Mouse (Mus musculus) limb, embryonic 12.5 days (tissue): ENCODE results near the gene Hspa8. TPM values are rescaled to one million over a fixed set of nuclear protein-coding genes. Genes with fewer than 3 reads are reported as not detected.

ENCODE experiments used
- ATAC-seq: fragments of 200-750 bp; cut with Nextera tagmentation; 2 replicates; pipeline ENCODE4 v1.8.0; 2017; ENCODE audit warnings: low read depth, moderate TSS enrichment; ENCODE audit not compliant: insufficient number of reproducible peaks, insufficient read depth, low FRiP score, low TSS enrichment
- H3K27ac ChIP-seq: fragments of 300-500 bp; sonication (generic); 2 replicates; pipeline ENCODE4 v1.5.1; 2016; ENCODE audit warnings: mild to moderate bottlenecking, moderate library complexity
- H3K27me3 ChIP-seq: fragments of 300-500 bp; sonication (generic); 2 replicates; pipeline ENCODE4 v1.6.1; 2016; ENCODE audit warnings: mild to moderate bottlenecking, moderate library complexity
- H3K36me3 ChIP-seq: fragments of 300-500 bp; sonication (generic); 2 replicates; pipeline ENCODE4 v1.6.1; 2016; ENCODE audit warnings: mild to moderate bottlenecking, moderate library complexity
- H3K4me1 ChIP-seq: fragments of 300-500 bp; sonication (generic); replicated peaks from 2 replicates; pipeline ENCODE4 v1.6.1; 2016
- H3K4me2 ChIP-seq: fragments of 300-500 bp; sonication (generic); 2 replicates; pipeline ENCODE4 v1.6.1; 2016; ENCODE audit warnings: mild to moderate bottlenecking, moderate library complexity
- H3K4me3 ChIP-seq: fragments of 300-500 bp; sonication (generic); replicated peaks from 2 replicates; pipeline ENCODE4 v1.5.1; 2016; ENCODE audit warnings: mild to moderate bottlenecking
- H3K9ac ChIP-seq: fragments of 300-500 bp; sonication (generic); replicated peaks from 2 replicates; pipeline ENCODE4 v1.6.1; 2016; ENCODE audit warnings: mild to moderate bottlenecking, moderate library complexity
- H3K9me3 ChIP-seq: fragments of 300-500 bp; sonication (generic); 2 replicates; pipeline ENCODE4 v1.6.1; 2016; ENCODE audit warnings: mild to moderate bottlenecking, moderate library complexity
- WGBS: fragments of 180-500 bp; shearing (Covaris S2); methylation state at CpG from one replicate; pipeline ENCODE4 v1.1.7; 2016; 5-methylcytosine and 5-hydroxymethylcytosine counted together
- polyA plus RNA-seq: library from polyadenylated mRNA; unstranded; fragments of >200 nt; fragmentation: Nextera tagmentation; extraction: Ambion mirVana; gene quantifications from 2 replicates; pipeline ENCODE4 v1.2.1, GENCODE M21; 2016

The Hspa8 gene
- polyA plus RNA-seq, 1 experiment from 2014 or later = 2,429 TPM

- H3K9me3 ChIP-seq = no peaks in the 10 kb centered on the region
- no peak overlapping the region for H3K9ac ChIP-seq
- 0 out of 2 replicates have a peak, but pooled peaks cover 3% of the 10 kb centered on the region for H3K4me1 ChIP-seq
- no peaks in the 10 kb centered on the region for H3K27me3 ChIP-seq
- no peak overlapping the region for H3K4me3 ChIP-seq
- 0 out of 2 replicates have a peak, but pooled peaks cover 3% of the 10 kb centered on the region for H3K36me3 ChIP-seq
- H3K27ac ChIP-seq = no peak overlapping the region
- ATAC-seq = no peak
- H3K4me2 ChIP-seq = no peak overlapping the region
- 89% methylated on average over 5 of the region's 5 CpGs for WGBS
Measured at GRCm38 (mm10) chr9:40817325-40818028, 16.7 kb downstream of the Hspa8 start.

- ATAC-seq = no peak
- H3K4me3 ChIP-seq = no peak overlapping the region
- H3K4me2 ChIP-seq = no peak overlapping the region
- H3K36me3 ChIP-seq = no peaks in the 10 kb centered on the region
- no peak overlapping the region for H3K9ac ChIP-seq
- H3K9me3 ChIP-seq = no peaks in the 10 kb centered on the region
- no peaks in the 10 kb centered on the region for H3K27me3 ChIP-seq
- peaks cover 12% of the 10 kb centered on the region for H3K4me1 ChIP-seq
- WGBS = 41% methylated on average over 6 of the region's 6 CpGs
- H3K27ac ChIP-seq = no peak overlapping the region
Measured at GRCm38 (mm10) chr9:40825601-40826000, 24.8 kb downstream of the Hspa8 start.

- 54% methylated on average over 4 of the region's 4 CpGs for WGBS
- no peaks in the 10 kb centered on the region for H3K9me3 ChIP-seq
- no peaks in the 10 kb centered on the region for H3K36me3 ChIP-seq
- no peaks in the 10 kb centered on the region for H3K27me3 ChIP-seq
- no peak overlapping the region for H3K27ac ChIP-seq
- H3K4me1 ChIP-seq = peaks cover 9% of the 10 kb centered on the region
- no peak overlapping the region for H3K9ac ChIP-seq
- no peak overlapping the region for H3K4me3 ChIP-seq
- ATAC-seq = no peak
- no peak overlapping the region for H3K4me2 ChIP-seq
Measured at GRCm38 (mm10) chr9:40827366-40827765, 26.6 kb downstream of the Hspa8 start.

GRCm38 (mm10) chr9:40834569-40834968 lies 33.8 kb downstream of the Hspa8 start:
- H3K27me3 ChIP-seq = no peaks in the 10 kb centered on the region
- no peak for ATAC-seq
- no peaks in the 10 kb centered on the region for H3K4me1 ChIP-seq
- no peak overlapping the region for H3K4me3 ChIP-seq
- H3K4me2 ChIP-seq = peak overlapping the region; percentile 27; the same call in 1 of the 2 replicates
- no peak overlapping the region for H3K9ac ChIP-seq
- H3K36me3 ChIP-seq = no peaks in the 10 kb centered on the region
- no peaks in the 10 kb centered on the region for H3K9me3 ChIP-seq
- 5% methylated on average over 12 of the region's 12 CpGs for WGBS
- no peak overlapping the region for H3K27ac ChIP-seq

- Histone ChIP-seq H3K9ac (no peak overlapping the region), H3K4me1 (no peaks in the 10 kb centered on the region), H3K36me3 (no peaks in the 10 kb centered on the region), H3K9me3 (no peaks in the 10 kb centered on the region), H3K27ac (no peak overlapping the region), H3K4me3 (no peak overlapping the region), H3K4me2 (no peak overlapping the region), H3K27me3 (no peaks in the 10 kb centered on the region)
- 83% methylated on average over 3 of the region's 3 CpGs for WGBS
- ATAC-seq = no peak
Measured at GRCm38 (mm10) chr9:40836681-40837080, 35.9 kb downstream of the Hspa8 start.

- Histone ChIP-seq H3K27ac (no peak overlapping the region), H3K4me3 (no peak overlapping the region), H3K9me3 (no peaks in the 10 kb centered on the region), H3K27me3 (no peaks in the 10 kb centered on the region), H3K4me2 (no peak overlapping the region), H3K9ac (no peak overlapping the region), H3K4me1 (no peaks in the 10 kb centered on the region), H3K36me3 (no peaks in the 10 kb centered on the region)
- WGBS = 78% methylated on average over 3 of the region's 3 CpGs
- no peak for ATAC-seq
Measured at GRCm38 (mm10) chr9:40839662-40840061, 38.9 kb downstream of the Hspa8 start.

- Histone ChIP-seq H3K9ac (no peak overlapping the region), H3K36me3 (no peaks in the 10 kb centered on the region), H3K9me3 (no peaks in the 10 kb centered on the region), H3K27me3 (0 out of 2 replicates have a peak, but pooled peaks cover 8% of the 10 kb centered on the region), H3K27ac (no peak overlapping the region), H3K4me3 (no peak overlapping the region), H3K4me2 (no peak overlapping the region), H3K4me1 (no peaks in the 10 kb centered on the region)
- 36% methylated on average over 2 of the region's 2 CpGs for WGBS
- no peak for ATAC-seq
Measured at GRCm38 (mm10) chr9:40851515-40851914, 50.7 kb downstream of the Hspa8 start.

- no peaks in the 10 kb centered on the region for H3K36me3 ChIP-seq
- H3K4me3 ChIP-seq = peak overlapping the region; percentile 34
- ATAC-seq = no peak
- H3K9me3 ChIP-seq = no peaks in the 10 kb centered on the region
- no peaks in the 10 kb centered on the region; the same call in 1 of the 2 replicates for H3K4me1 ChIP-seq
- H3K4me2 ChIP-seq = peak overlapping the region; percentile 58
- peaks cover 16% of the 10 kb centered on the region for H3K27me3 ChIP-seq
- H3K9ac ChIP-seq = no peak overlapping the region
- no peak overlapping the region for H3K27ac ChIP-seq
- 8% methylated on average over 21 of the region's 21 CpGs for WGBS
Measured at GRCm38 (mm10) chr9:40858461-40859160, 57.8 kb downstream of the Hspa8 start.

- Histone ChIP-seq H3K27ac (no peak overlapping the region), H3K4me1 (no peaks in the 10 kb centered on the region; the same call in 1 of the 2 replicates), H3K4me3 (peak overlapping the region; percentile 34), H3K9ac (no peak overlapping the region), H3K27me3 (peaks cover 10% of the 10 kb centered on the region), H3K36me3 (no peaks in the 10 kb centered on the region), H3K4me2 (peak overlapping the region; percentile 58), H3K9me3 (no peaks in the 10 kb centered on the region)
- ATAC-seq = no peak
- WGBS = 5% methylated on average over 9 of the region's 9 CpGs
Measured at GRCm38 (mm10) chr9:40859196-40859595, 58.4 kb downstream of the Hspa8 start.
